In genomic region chrX:51503781-51504471, GRCm38 (mm10) we compare ENCODE assay signal across 22 mouse cellular contexts.
DNase-seq lines count a peak whose midpoint lies in the region; ATAC-seq and TF ChIP-seq lines count a peak whose summit lies in the region.
"Had no signal": no experiment of that assay in that cellular context is flagged by ENCODE, and none has a peak within 500 bp of the region (broad histone marks: within the 10 kb centered on the region; RNA-seq: fewer than 3 reads in every experiment).

No protein-coding gene starts in this region.

- no peak overlapping the region for H3K4me3 ChIP-seq in midbrain, embryonic 13.5 days (replicated peaks)
- H3K4me3 ChIP-seq in midbrain, postnatal 0 days (ENCODE audit: low read depth, low read length) = no peak overlapping the region
- no peak overlapping the region for H3K4me3 ChIP-seq in forebrain, embryonic 12.5 days (replicated peaks)
- no peak overlapping the region for H3K4me3 ChIP-seq in forebrain, embryonic 15.5 days
- H3K4me3 ChIP-seq: embryonic facial prominence, embryonic 12.5 days; embryonic facial prominence, embryonic 15.5 days; heart, adult 2 months; heart, embryonic 10.5 days; heart, embryonic 13.5 days had no signal

- H3K9me3 ChIP-seq in midbrain, embryonic 13.5 days = no peaks in the 10 kb centered on the region
- no peaks in the 10 kb centered on the region for H3K9me3 ChIP-seq in midbrain, postnatal 0 days (ENCODE audit: low read length)
- no peaks in the 10 kb centered on the region for H3K9me3 ChIP-seq in forebrain, embryonic 12.5 days
- no peaks in the 10 kb centered on the region for H3K9me3 ChIP-seq in forebrain, embryonic 15.5 days
- H3K9me3 ChIP-seq: embryonic facial prominence, embryonic 12.5 days; embryonic facial prominence, embryonic 15.5 days; heart, embryonic 10.5 days; heart, embryonic 13.5 days had no signal

- H3K4me1 ChIP-seq in midbrain, embryonic 13.5 days (replicated peaks) = no peaks in the 10 kb centered on the region
- H3K4me1 ChIP-seq in midbrain, postnatal 0 days (ENCODE audit: insufficient read depth, low read length) = no peaks in the 10 kb centered on the region
- no peaks in the 10 kb centered on the region for H3K4me1 ChIP-seq in forebrain, embryonic 12.5 days
- H3K4me1 ChIP-seq in forebrain, embryonic 15.5 days = no peaks in the 10 kb centered on the region
- H3K4me1 ChIP-seq: embryonic facial prominence, embryonic 12.5 days; embryonic facial prominence, embryonic 15.5 days; heart, embryonic 10.5 days had no signal

- no peak for TF ChIP-seq POLR2A in brain, embryonic 14.5 days (IDR thresholded peaks at IDR 0.05; ENCODE audit: borderline replicate concordance, extremely low read depth, insufficient read depth, insufficient read length, poor library complexity, severe bottlenecking)

- H3K27me3 ChIP-seq in midbrain, embryonic 13.5 days = no peaks in the 10 kb centered on the region
- H3K27me3 ChIP-seq in midbrain, postnatal 0 days (ENCODE audit: insufficient read depth, low read length) = no peaks in the 10 kb centered on the region
- H3K27me3 ChIP-seq in forebrain, embryonic 12.5 days = no peaks in the 10 kb centered on the region
- H3K27me3 ChIP-seq in forebrain, embryonic 15.5 days = no peaks in the 10 kb centered on the region
- H3K27me3 ChIP-seq: embryonic facial prominence, embryonic 12.5 days; heart, embryonic 13.5 days had no signal

- no peak overlapping the region for H3K9ac ChIP-seq in midbrain, embryonic 13.5 days (replicated peaks)
- no peak overlapping the region for H3K9ac ChIP-seq in midbrain, postnatal 0 days (replicated peaks; ENCODE audit: low read length, poor library complexity, severe bottlenecking)
- H3K9ac ChIP-seq in forebrain, embryonic 12.5 days = no peak overlapping the region
- no peak overlapping the region for H3K9ac ChIP-seq in forebrain, embryonic 15.5 days (replicated peaks)
- H3K9ac ChIP-seq: embryonic facial prominence, embryonic 12.5 days; embryonic facial prominence, embryonic 15.5 days; heart, embryonic 13.5 days; hindbrain, embryonic 14.5 days had no signal

- H3K36me3 ChIP-seq in midbrain, embryonic 13.5 days = no peaks in the 10 kb centered on the region
- H3K36me3 ChIP-seq in midbrain, postnatal 0 days (ENCODE audit: insufficient read depth, low read length) = no peaks in the 10 kb centered on the region
- H3K36me3 ChIP-seq in forebrain, embryonic 12.5 days (replicated peaks) = no peaks in the 10 kb centered on the region
- H3K36me3 ChIP-seq in forebrain, embryonic 15.5 days = no peaks in the 10 kb centered on the region
- H3K36me3 ChIP-seq: embryonic facial prominence, embryonic 12.5 days; embryonic facial prominence, embryonic 15.5 days; heart, embryonic 10.5 days; heart, embryonic 13.5 days had no signal

- TF ChIP-seq CTCF in midbrain, postnatal 0 days (IDR thresholded peaks at IDR 0.05) = no peak
- TF ChIP-seq CTCF in brain, embryonic 14.5 days (IDR thresholded peaks at IDR 0.05; ENCODE audit: borderline replicate concordance, extremely low read depth, insufficient read depth, insufficient read length) = no peak

- peak; percentile 37; the same call in 1 of the 2 replicates for ATAC-seq in midbrain, embryonic 13.5 days
- ATAC-seq in midbrain, postnatal 0 days (ENCODE audit: low FRiP score) = no peak
- ATAC-seq in forebrain, embryonic 12.5 days (ENCODE audit: low FRiP score) = peak; percentile 23; the same call in 1 of the 2 replicates
- peak; percentile 67; the same call in 1 of the 2 replicates for ATAC-seq in forebrain, embryonic 15.5 days (replicated peaks)
- ATAC-seq: CD4-positive, CD25-positive, alpha-beta regulatory T cell, adult 4 months; intestine, postnatal 0 days had no signal

- WGBS in midbrain, embryonic 13.5 days = 45% methylated on average over 7 of the region's 7 CpGs
- 48% methylated on average over 7 of the region's 7 CpGs for WGBS in midbrain, postnatal 0 days
- WGBS in forebrain, embryonic 12.5 days = 35% methylated on average over 7 of the region's 7 CpGs
- 34% methylated on average over 7 of the region's 7 CpGs for WGBS in forebrain, embryonic 15.5 days

- no peak overlapping the region for H3K4me2 ChIP-seq in midbrain, embryonic 13.5 days (replicated peaks)
- H3K4me2 ChIP-seq in midbrain, postnatal 0 days (ENCODE audit: low read depth, low read length, poor library complexity, severe bottlenecking) = no peak overlapping the region
- H3K4me2 ChIP-seq in forebrain, embryonic 12.5 days = no peak overlapping the region
- H3K4me2 ChIP-seq in forebrain, embryonic 15.5 days (replicated peaks) = no peak overlapping the region
- H3K4me2 ChIP-seq: embryonic facial prominence, embryonic 12.5 days; embryonic facial prominence, embryonic 15.5 days; heart, embryonic 13.5 days; hindbrain, embryonic 14.5 days had no signal

- H3K27ac ChIP-seq in midbrain, embryonic 13.5 days = no peak overlapping the region
- no peak overlapping the region for H3K27ac ChIP-seq in midbrain, postnatal 0 days (ENCODE audit: low read depth, low read length)
- H3K27ac ChIP-seq in forebrain, embryonic 12.5 days = 0 out of 2 replicates have a peak overlapping the region, but pooled peaks have one; percentile 31
- no peak overlapping the region for H3K27ac ChIP-seq in forebrain, embryonic 15.5 days (replicated peaks)
- H3K27ac ChIP-seq: embryonic facial prominence, embryonic 12.5 days; embryonic facial prominence, embryonic 15.5 days; heart, adult 2 months; heart, embryonic 10.5 days; heart, embryonic 13.5 days; hindbrain, embryonic 14.5 days had no signal

- no peak for DNase-seq in midbrain, postnatal 0 days (ENCODE audit: low spot score)
- peak; percentile 60 for DNase-seq in brain, embryonic 14.5 days (ENCODE audit: low read depth)
- no peak for DNase-seq in kidney, adult 18-20 months
- DNase-seq: adrenal gland, adult 2 months; adrenal gland, postnatal 14 days; cerebellum, adult 11-12 months; cerebellum, adult 9-10 months; gastrocnemius, postnatal 10 days; gastrocnemius, postnatal 36 days; heart, adult 2 months; heart, postnatal 14 days; heart, postnatal 4 days had no signal
